Mouse (Mus musculus) stomach, embryonic 14.5 days (tissue): ENCODE results near the gene Galnt7. TPM values are rescaled to one million over a fixed set of nuclear protein-coding genes. Genes with fewer than 3 reads are reported as not detected.

Source experiments
- ATAC-seq: fragments of 200-750 bp; cut with Nextera tagmentation; 2 replicates; pipeline ENCODE4 v1.8.0; 2017; ENCODE audit warnings: low read depth, moderate TSS enrichment; ENCODE audit not compliant: insufficient number of reproducible peaks, insufficient read depth, low FRiP score
- H3K27ac ChIP-seq: fragments of 300-500 bp; sonication (generic); 2 replicates; pipeline ENCODE4 v1.5.1; 2014; ENCODE audit warnings: mild to moderate bottlenecking, low read length, moderate library complexity, mixed read lengths
- H3K27me3 ChIP-seq: fragments of 300-500 bp; sonication (generic); 2 replicates; pipeline ENCODE4 v1.6.1; 2014; ENCODE audit warnings: low read length, control low read depth, mixed read lengths; ENCODE audit not compliant: control insufficient read depth, insufficient read depth
- H3K36me3 ChIP-seq: fragments of 300-500 bp; sonication (generic); 2 replicates; pipeline ENCODE4 v1.6.1; 2014; ENCODE audit warnings: mild to moderate bottlenecking, control low read depth, low read length, moderate library complexity, mixed read lengths; ENCODE audit not compliant: control insufficient read depth, insufficient read depth
- H3K4me1 ChIP-seq: fragments of 300-500 bp; sonication (generic); 2 replicates; pipeline ENCODE4 v1.6.1; 2014; ENCODE audit warnings: low read length, control low read depth, mixed read lengths; ENCODE audit not compliant: control insufficient read depth, insufficient read depth
- H3K4me2 ChIP-seq: fragments of 300-500 bp; sonication (generic); replicated peaks from 2 replicates; pipeline ENCODE4 v1.6.1; 2014; ENCODE audit warnings: low read depth, low read length, control low read depth
- H3K4me3 ChIP-seq: fragments of 300-500 bp; sonication (generic); 2 replicates; pipeline ENCODE4 v1.5.1; 2014; ENCODE audit warnings: low read depth, low read length, control low read depth
- H3K9ac ChIP-seq: fragments of 300-500 bp; sonication (generic); replicated peaks from 2 replicates; pipeline ENCODE4 v1.6.1; 2014; ENCODE audit warnings: low read depth, mild to moderate bottlenecking, control low read depth, low read length, moderate library complexity, mixed read lengths
- H3K9me3 ChIP-seq: fragments of 300-500 bp; sonication (generic); 2 replicates; pipeline ENCODE4 v1.6.1; 2016; ENCODE audit warnings: low read depth, low read length, control low read depth; ENCODE audit not compliant: control insufficient read depth
- WGBS: fragments of 180-500 bp; shearing (Covaris S2); extraction: QIAGEN DNeasy Blood & Tissue Kit; methylation state at CpG from one replicate; pipeline ENCODE4 v1.1.7; 2014; 5-methylcytosine and 5-hydroxymethylcytosine counted together
- polyA plus RNA-seq: library from polyadenylated mRNA; unstranded; fragments of >200 nt; fragmentation: Nextera tagmentation; extraction: Ambion mirVana; gene quantifications from 2 replicates; pipeline ENCODE4 v1.2.1, GENCODE M21; 2014

The Galnt7 gene
- polyA plus RNA-seq, 1 experiment from 2014 or later, result 35.5 TPM

- Histone ChIP-seq H3K27ac (no peak overlapping the region), H3K9me3 (no peaks in the 10 kb centered on the region), H3K4me3 (no peak overlapping the region), H3K9ac (no peak overlapping the region), H3K4me2 (no peak overlapping the region), H3K4me1 (no peaks in the 10 kb centered on the region), H3K27me3 (no peaks in the 10 kb centered on the region), H3K36me3 (peaks cover 4% of the 10 kb centered on the region)
- 41% methylated on average over 12 of the region's 12 CpGs for WGBS
- 0 out of 2 replicates have a peak, but pooled peaks have one; percentile 6 for ATAC-seq
These were observed 105.3 kb downstream of the Galnt7 start for GRCm38 (mm10) chr8:57547581-57547980.

GRCm38 (mm10) chr8:57546834-57547233 is 106.0 kb downstream of the Galnt7 start:
- Histone ChIP-seq H3K27ac (no peak overlapping the region), H3K9me3 (no peaks in the 10 kb centered on the region), H3K4me2 (no peak overlapping the region), H3K27me3 (no peaks in the 10 kb centered on the region), H3K9ac (no peak overlapping the region), H3K4me3 (no peak overlapping the region), H3K36me3 (peaks cover 2% of the 10 kb centered on the region), H3K4me1 (no peaks in the 10 kb centered on the region)
- 75% methylated on average over 3 of the region's 3 CpGs for WGBS
- no peak for ATAC-seq

GRCm38 (mm10) chr8:57546401-57546800 is 106.4 kb downstream of the Galnt7 start:
- Histone ChIP-seq H3K4me3 (no peak overlapping the region), H3K4me1 (no peaks in the 10 kb centered on the region), H3K27ac (no peak overlapping the region), H3K27me3 (no peaks in the 10 kb centered on the region), H3K4me2 (no peak overlapping the region), H3K9ac (no peak overlapping the region), H3K36me3 (no peaks in the 10 kb centered on the region; the same call in 1 of the 2 replicates), H3K9me3 (no peaks in the 10 kb centered on the region)
- 90% methylated on average over 3 of the region's 3 CpGs for WGBS
- ATAC-seq, result no peak

- H3K4me1 ChIP-seq, result no peaks in the 10 kb centered on the region
- H3K4me2 ChIP-seq, result no peak overlapping the region
- WGBS, result 84% methylated on average over 9 of the region's 9 CpGs
- peaks cover under 1% of the 10 kb centered on the region; the same call in 1 of the 2 replicates for H3K36me3 ChIP-seq
- no peak for ATAC-seq
- no peak overlapping the region for H3K4me3 ChIP-seq
- H3K27ac ChIP-seq, result no peak overlapping the region
- H3K27me3 ChIP-seq, result no peaks in the 10 kb centered on the region
- no peak overlapping the region for H3K9ac ChIP-seq
- no peaks in the 10 kb centered on the region for H3K9me3 ChIP-seq
These were observed 111.4 kb downstream of the Galnt7 start for GRCm38 (mm10) chr8:57541405-57541804.

- Histone ChIP-seq H3K9me3 (no peaks in the 10 kb centered on the region), H3K36me3 (peaks cover 4% of the 10 kb centered on the region; the same call in 1 of the 2 replicates), H3K27me3 (no peaks in the 10 kb centered on the region), H3K27ac (no peak overlapping the region), H3K4me3 (no peak overlapping the region), H3K4me1 (no peaks in the 10 kb centered on the region), H3K9ac (no peak overlapping the region), H3K4me2 (no peak overlapping the region)
- 76% methylated on average over 11 of the region's 11 CpGs for WGBS
- no peak for ATAC-seq
These were observed 111.9 kb downstream of the Galnt7 start for GRCm38 (mm10) chr8:57540951-57541350.

- peak; percentile 49; the same call in 1 of the 2 replicates for ATAC-seq
- Histone ChIP-seq H3K27me3 (no peaks in the 10 kb centered on the region), H3K36me3 (peaks cover 4% of the 10 kb centered on the region; the same call in 1 of the 2 replicates), H3K4me3 (no peak overlapping the region), H3K9ac (no peak overlapping the region), H3K27ac (no peak overlapping the region), H3K4me1 (no peaks in the 10 kb centered on the region), H3K4me2 (no peak overlapping the region), H3K9me3 (no peaks in the 10 kb centered on the region)
- 44% methylated on average over 12 of the region's 12 CpGs for WGBS
These were observed 112.6 kb downstream of the Galnt7 start for GRCm38 (mm10) chr8:57540110-57540838.

GRCm38 (mm10) chr8:57538601-57539000 is 114.2 kb downstream of the Galnt7 start:
- Histone ChIP-seq H3K9me3 (no peaks in the 10 kb centered on the region), H3K4me3 (no peak overlapping the region), H3K36me3 (peaks cover 4% of the 10 kb centered on the region; the same call in 1 of the 2 replicates), H3K27me3 (no peaks in the 10 kb centered on the region), H3K4me2 (no peak overlapping the region), H3K9ac (no peak overlapping the region), H3K4me1 (no peaks in the 10 kb centered on the region), H3K27ac (no peak overlapping the region)
- 89% methylated on average over 7 of the region's 7 CpGs for WGBS
- no peak for ATAC-seq

- no peak overlapping the region for H3K4me3 ChIP-seq
- no peak overlapping the region for H3K9ac ChIP-seq
- H3K4me2 ChIP-seq, result no peak overlapping the region
- H3K36me3 ChIP-seq, result peaks cover 4% of the 10 kb centered on the region; the same call in 1 of the 2 replicates
- H3K27me3 ChIP-seq, result no peaks in the 10 kb centered on the region
- H3K4me1 ChIP-seq, result no peaks in the 10 kb centered on the region
- no peak overlapping the region for H3K27ac ChIP-seq
- WGBS, result 89% methylated on average over 6 of the region's 6 CpGs
- ATAC-seq, result no peak
- H3K9me3 ChIP-seq, result no peaks in the 10 kb centered on the region
These were observed 116.7 kb downstream of the Galnt7 start for GRCm38 (mm10) chr8:57536167-57536566.
